Mouse (Mus musculus) neural tube, embryonic 11.5 days (tissue): ENCODE results near the gene Sgsm3. TPM values are rescaled to one million over a fixed set of nuclear protein-coding genes. Genes with fewer than 3 reads are reported as not detected.

Experiments used
- ATAC-seq: fragments of 200-750 bp; cut with Nextera tagmentation; 2 replicates; pipeline ENCODE4 v1.8.0; 2017; ENCODE audit warnings: moderate number of reproducible peaks, mild to moderate bottlenecking, moderate TSS enrichment, moderate library complexity; ENCODE audit not compliant: insufficient read depth, low FRiP score, low TSS enrichment
- DNase-seq: peaks from one replicate; pipeline ENCODE4 v3.0.0-alpha.2; 2015; ENCODE audit warnings: low spot score
- H3K27ac ChIP-seq: fragments of 300-500 bp; sonication (generic); 2 replicates; pipeline ENCODE4 v1.5.1; 2014; ENCODE audit warnings: low read depth, mild to moderate bottlenecking, low read length
- H3K27me3 ChIP-seq: fragments of 300-500 bp; sonication (generic); 2 replicates; pipeline ENCODE4 v1.6.1; 2014; ENCODE audit warnings: mild to moderate bottlenecking, low read length, mixed read lengths; ENCODE audit not compliant: control insufficient read depth, insufficient read depth
- H3K36me3 ChIP-seq: fragments of 300-500 bp; sonication (generic); 2 replicates; pipeline ENCODE4 v1.6.1; 2014; ENCODE audit warnings: mild to moderate bottlenecking, low read length, moderate library complexity, mixed read lengths; ENCODE audit not compliant: control insufficient read depth, insufficient read depth
- H3K4me1 ChIP-seq: fragments of 300-500 bp; sonication (generic); 2 replicates; pipeline ENCODE4 v1.6.1; 2014; ENCODE audit warnings: low read length, mixed read lengths; ENCODE audit not compliant: control insufficient read depth, insufficient read depth
- H3K4me2 ChIP-seq: fragments of 300-500 bp; sonication (generic); 2 replicates; pipeline ENCODE4 v1.6.1; 2014; ENCODE audit warnings: low read depth, mild to moderate bottlenecking, moderate library complexity
- H3K4me3 ChIP-seq: fragments of 300-500 bp; sonication (generic); 2 replicates; pipeline ENCODE4 v1.5.1; 2014; ENCODE audit warnings: low read depth, low read length
- H3K9ac ChIP-seq: fragments of 300-500 bp; sonication (generic); 2 replicates; pipeline ENCODE4 v1.6.1; 2014; ENCODE audit warnings: mild to moderate bottlenecking, low read length
- H3K9me3 ChIP-seq: fragments of 300-500 bp; sonication (generic); 2 replicates; pipeline ENCODE4 v1.6.1; 2016; ENCODE audit warnings: low read length; ENCODE audit not compliant: control insufficient read depth
- WGBS: fragments of 180-500 bp; shearing (Covaris S2); extraction: QIAGEN DNeasy Blood & Tissue Kit; methylation state at CpG from one replicate; pipeline ENCODE4 v1.1.7; 2014; 5-methylcytosine and 5-hydroxymethylcytosine counted together
- polyA plus RNA-seq: library from polyadenylated mRNA; unstranded; fragments of >200 nt; fragmentation: Nextera tagmentation; extraction: Ambion mirVana; gene quantifications from 2 replicates; pipeline ENCODE4 v1.2.1, GENCODE M21; 2014

Gene Sgsm3
- polyA plus RNA-seq, 1 experiment from 2014 or later, result 30.2 TPM

DNA sequence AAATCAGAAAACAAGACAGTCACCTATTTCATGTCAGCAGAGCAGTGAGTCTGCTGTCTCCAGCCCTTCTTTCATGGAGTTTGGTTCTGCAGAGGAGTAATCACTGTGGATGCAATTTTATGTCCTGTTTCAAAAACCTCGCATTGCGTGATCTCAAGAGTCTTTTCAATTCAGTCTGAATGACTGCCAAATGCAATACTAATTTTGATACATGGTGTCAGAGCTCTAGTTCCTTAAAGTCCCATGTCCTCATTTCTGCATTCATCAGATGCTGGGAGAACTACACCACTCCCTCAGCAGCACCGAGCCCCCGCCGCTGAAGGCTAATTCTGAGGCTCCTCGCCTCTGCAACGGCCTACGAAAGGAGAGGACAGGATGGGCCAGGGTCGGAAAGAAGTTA, 46.3 kb downstream of the Sgsm3 start:
- DNase-seq, result no peak
- H3K4me2 ChIP-seq, result no peak overlapping the region
- H3K27me3 ChIP-seq, result no peaks in the 10 kb centered on the region
- no peak overlapping the region for H3K4me3 ChIP-seq
- H3K4me1 ChIP-seq, result no peaks in the 10 kb centered on the region
- H3K36me3 ChIP-seq, result no peaks in the 10 kb centered on the region
- no peaks in the 10 kb centered on the region for H3K9me3 ChIP-seq
- WGBS, result 92% methylated on average over 9 of the region's 9 CpGs
- ATAC-seq, result no peak
- H3K27ac ChIP-seq, result no peak overlapping the region
- no peak overlapping the region for H3K9ac ChIP-seq

DNA sequence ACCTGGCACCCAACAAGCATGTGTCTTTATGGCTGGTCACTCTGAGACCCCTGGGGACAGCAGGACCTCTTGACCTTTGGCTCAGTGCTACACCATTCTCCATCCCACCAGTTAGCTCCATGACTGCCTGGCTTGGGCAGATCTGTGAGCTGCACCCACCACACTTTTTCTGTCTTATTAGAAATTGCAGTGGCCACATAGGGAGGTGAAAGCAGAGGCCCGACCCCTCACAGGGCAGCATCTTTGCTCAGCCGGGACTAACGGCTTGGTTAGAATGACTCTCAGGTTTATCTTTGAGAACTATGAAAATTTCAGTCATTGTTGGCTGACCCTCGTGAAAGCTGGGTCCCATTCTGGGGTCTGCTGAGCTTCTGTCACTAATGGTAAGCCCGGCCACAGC, 49.3 kb downstream of the Sgsm3 start:
- no peak overlapping the region for H3K9ac ChIP-seq

DNA sequence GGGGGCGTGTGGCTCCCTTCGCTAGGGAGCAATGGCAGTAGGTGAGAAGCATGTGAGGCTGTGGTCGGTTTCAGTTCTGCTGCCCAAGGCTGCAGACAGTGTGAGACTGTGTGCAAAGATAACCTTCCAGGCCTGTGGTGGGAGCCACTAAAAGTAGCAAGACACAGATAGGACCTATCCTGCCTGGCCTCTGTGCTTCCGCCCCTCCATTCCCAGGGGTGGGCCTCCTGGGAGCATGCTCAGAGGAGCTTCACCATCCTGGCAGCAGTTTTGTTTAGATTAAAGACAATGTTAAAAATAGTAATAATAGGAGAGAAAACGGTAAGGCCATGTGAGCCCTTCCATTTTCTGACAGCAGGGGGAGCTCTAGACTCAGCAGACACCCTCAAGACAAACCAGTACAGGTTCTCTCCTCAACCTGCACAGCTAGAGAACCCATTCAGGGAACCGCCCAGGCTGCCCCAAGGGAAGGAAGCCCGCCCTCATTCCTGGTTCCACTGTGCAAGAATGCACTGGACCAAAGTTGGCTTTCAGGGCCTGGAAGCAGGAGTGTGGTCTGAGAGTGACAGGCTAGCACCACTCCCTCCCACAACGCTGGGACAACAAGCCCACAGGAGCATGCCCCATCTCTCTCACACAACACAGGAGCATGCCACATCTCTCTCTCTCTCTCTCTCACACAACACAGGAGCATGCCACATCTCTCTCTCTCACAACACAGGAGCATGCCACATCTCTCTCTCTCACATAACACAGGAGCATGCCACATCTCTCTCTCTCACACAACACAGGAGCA, 50.0 kb downstream of the Sgsm3 start:
- peak; percentile 77 for DNase-seq
- H3K27ac ChIP-seq, result no peak overlapping the region
- no peak for ATAC-seq
- no peak overlapping the region for H3K4me2 ChIP-seq
- no peaks in the 10 kb centered on the region for H3K36me3 ChIP-seq
- 40% methylated on average over 8 of the region's 8 CpGs for WGBS
- no peaks in the 10 kb centered on the region for H3K27me3 ChIP-seq
- no peak overlapping the region for H3K9ac ChIP-seq
- H3K4me3 ChIP-seq, result no peak overlapping the region
- H3K9me3 ChIP-seq, result no peaks in the 10 kb centered on the region
- H3K4me1 ChIP-seq, result no peaks in the 10 kb centered on the region

More for the DNA sequence above, 49.3 kb downstream of the Sgsm3 start:
- DNase-seq (no peak), ATAC-seq (no peak)
- WGBS, result 74% methylated on average over 5 of the region's 5 CpGs
- H3K36me3 ChIP-seq, result no peaks in the 10 kb centered on the region
- H3K9me3 ChIP-seq, result no peaks in the 10 kb centered on the region
- no peak overlapping the region for H3K27ac ChIP-seq
- no peaks in the 10 kb centered on the region for H3K27me3 ChIP-seq
- H3K4me3 ChIP-seq, result no peak overlapping the region
- H3K4me1 ChIP-seq, result no peaks in the 10 kb centered on the region
- H3K4me2 ChIP-seq, result no peak overlapping the region

DNA sequence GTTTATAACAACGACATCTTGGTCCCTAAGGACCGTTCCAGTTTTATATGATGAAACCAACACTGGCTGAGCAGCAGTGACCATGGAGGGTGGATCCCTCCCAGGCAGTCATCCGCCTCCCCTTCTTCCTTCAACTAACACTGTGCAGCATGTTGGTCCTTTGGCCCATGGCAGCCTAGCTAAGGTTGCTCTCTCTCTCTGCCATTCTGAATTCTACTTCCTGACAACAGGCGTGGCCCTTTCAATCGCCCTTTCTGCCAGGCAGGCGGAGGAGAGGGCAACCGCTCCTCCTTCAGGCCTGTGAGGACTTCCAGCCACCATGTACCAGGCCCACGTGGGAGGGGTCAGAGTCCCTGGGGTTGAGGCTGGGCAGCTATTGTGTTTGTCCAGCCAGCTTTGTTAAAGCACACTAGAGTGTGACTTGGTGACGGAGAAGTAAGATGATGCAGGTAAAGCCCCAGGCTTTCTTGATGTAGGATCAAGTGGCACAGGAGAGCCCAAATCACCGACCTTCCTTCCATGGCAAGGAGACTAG, 53.4 kb downstream of the Sgsm3 start:
- no peak overlapping the region for H3K27ac ChIP-seq
- H3K4me2 ChIP-seq, result no peak overlapping the region
- no peaks in the 10 kb centered on the region for H3K27me3 ChIP-seq
- H3K9ac ChIP-seq, result no peak overlapping the region
- 0 out of 2 replicates have a peak, but pooled peaks cover 3% of the 10 kb centered on the region for H3K4me1 ChIP-seq
- no peak overlapping the region for H3K4me3 ChIP-seq
- H3K36me3 ChIP-seq, result no peaks in the 10 kb centered on the region
- ATAC-seq (no peak), DNase-seq (no peak)
- 73% methylated on average over 10 of the region's 10 CpGs for WGBS
- no peaks in the 10 kb centered on the region for H3K9me3 ChIP-seq

DNA sequence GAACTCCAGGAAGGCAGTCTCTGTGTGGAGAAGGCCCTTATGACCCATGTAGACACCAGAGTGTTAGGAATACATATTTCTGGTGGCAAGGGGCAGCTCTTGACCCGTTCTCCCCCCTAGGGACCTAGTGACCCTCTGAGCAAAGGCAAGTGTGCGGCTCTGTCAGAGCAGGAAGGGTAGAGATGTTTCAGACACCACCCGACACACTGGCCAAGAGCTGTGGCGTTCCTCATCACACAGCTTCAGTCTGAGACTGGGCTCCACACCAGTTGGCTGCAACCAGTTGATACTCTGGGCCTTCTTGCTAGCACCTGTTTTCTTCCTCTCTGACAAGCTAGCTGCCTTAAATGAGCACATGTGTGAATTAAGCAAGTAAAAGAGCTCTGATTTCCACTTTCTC, 54.0 kb downstream of the Sgsm3 start:
- H3K9me3 ChIP-seq, result no peaks in the 10 kb centered on the region
- no peak overlapping the region for H3K4me3 ChIP-seq
- 80% methylated on average over 4 of the region's 4 CpGs for WGBS
- no peak for DNase-seq
- no peak overlapping the region for H3K4me2 ChIP-seq
- no peak for ATAC-seq
- H3K36me3 ChIP-seq, result no peaks in the 10 kb centered on the region
- H3K27me3 ChIP-seq, result no peaks in the 10 kb centered on the region
- no peak overlapping the region for H3K27ac ChIP-seq
- H3K9ac ChIP-seq, result no peak overlapping the region
- H3K4me1 ChIP-seq, result 0 out of 2 replicates have a peak, but pooled peaks cover 3% of the 10 kb centered on the region

DNA sequence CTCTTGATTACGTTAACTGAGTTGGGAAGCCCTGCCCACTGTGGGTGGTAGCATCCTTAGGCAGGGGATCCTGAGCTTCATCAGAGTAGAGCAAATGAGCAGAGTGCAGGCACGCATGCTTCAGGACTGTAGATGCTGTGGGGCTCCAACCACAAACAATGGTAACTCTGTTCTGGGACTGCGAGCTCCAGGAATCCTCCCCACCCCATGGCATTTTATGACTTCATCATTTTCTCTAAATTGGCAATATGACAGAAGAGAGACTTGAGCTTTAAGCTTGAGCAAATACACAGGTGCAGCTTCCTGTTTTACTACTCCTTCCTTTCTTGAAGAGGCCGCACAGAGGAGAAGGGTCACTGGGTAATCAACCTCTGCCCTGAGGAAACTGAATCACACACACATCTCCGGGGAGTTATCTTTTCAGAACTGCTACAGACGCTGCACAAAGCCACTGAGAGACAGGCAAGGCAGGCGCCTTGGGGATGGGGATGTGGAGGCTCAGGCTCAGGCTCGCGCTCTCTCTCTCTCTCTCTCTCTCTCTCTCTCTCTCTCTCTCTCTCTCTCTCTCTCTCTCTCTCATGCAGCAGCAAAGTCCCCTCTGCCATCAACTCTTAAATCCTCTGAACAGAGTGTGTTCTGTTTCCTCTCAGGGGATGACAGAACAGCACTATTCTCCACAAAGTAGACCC, 55.5 kb downstream of the Sgsm3 start:
- Histone ChIP-seq H3K9me3 (no peaks in the 10 kb centered on the region), H3K4me1 (0 out of 2 replicates have a peak, but pooled peaks cover 3% of the 10 kb centered on the region), H3K4me2 (no peak overlapping the region), H3K9ac (no peak overlapping the region), H3K27me3 (no peaks in the 10 kb centered on the region), H3K4me3 (no peak overlapping the region), H3K27ac (no peak overlapping the region), H3K36me3 (no peaks in the 10 kb centered on the region)
- ATAC-seq, result no peak
- DNase-seq, result no peak
- WGBS, result 44% methylated on average over 9 of the region's 9 CpGs

DNA sequence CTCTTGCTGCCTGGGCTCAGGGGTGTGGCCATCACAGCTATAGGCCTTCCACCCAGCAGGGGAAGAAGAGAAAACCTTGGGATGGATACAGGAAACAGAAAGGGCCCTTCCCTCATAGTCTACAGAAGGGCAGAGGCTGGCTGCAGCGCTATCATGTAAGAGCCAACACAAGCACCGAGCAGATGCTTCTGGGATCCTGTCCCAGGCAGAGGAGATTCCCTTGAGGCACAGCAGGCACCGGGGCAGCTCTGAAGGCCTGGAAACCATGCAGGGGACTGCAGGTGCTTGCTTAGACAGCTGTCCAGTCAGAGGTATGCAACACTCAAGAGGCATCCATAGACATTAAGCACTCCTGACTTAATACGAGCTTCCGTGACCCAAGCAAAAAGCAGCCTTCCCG, 56.6 kb downstream of the Sgsm3 start:
- no peak for DNase-seq
- no peaks in the 10 kb centered on the region for H3K9me3 ChIP-seq
- no peak for ATAC-seq
- H3K9ac ChIP-seq, result no peak overlapping the region
- 0 out of 2 replicates have a peak, but pooled peaks cover 3% of the 10 kb centered on the region for H3K4me1 ChIP-seq
- H3K4me2 ChIP-seq, result no peak overlapping the region
- H3K27me3 ChIP-seq, result no peaks in the 10 kb centered on the region
- H3K36me3 ChIP-seq, result no peaks in the 10 kb centered on the region
- WGBS, result 67% methylated on average over 6 of the region's 6 CpGs
- no peak overlapping the region for H3K4me3 ChIP-seq
- H3K27ac ChIP-seq, result no peak overlapping the region

DNA sequence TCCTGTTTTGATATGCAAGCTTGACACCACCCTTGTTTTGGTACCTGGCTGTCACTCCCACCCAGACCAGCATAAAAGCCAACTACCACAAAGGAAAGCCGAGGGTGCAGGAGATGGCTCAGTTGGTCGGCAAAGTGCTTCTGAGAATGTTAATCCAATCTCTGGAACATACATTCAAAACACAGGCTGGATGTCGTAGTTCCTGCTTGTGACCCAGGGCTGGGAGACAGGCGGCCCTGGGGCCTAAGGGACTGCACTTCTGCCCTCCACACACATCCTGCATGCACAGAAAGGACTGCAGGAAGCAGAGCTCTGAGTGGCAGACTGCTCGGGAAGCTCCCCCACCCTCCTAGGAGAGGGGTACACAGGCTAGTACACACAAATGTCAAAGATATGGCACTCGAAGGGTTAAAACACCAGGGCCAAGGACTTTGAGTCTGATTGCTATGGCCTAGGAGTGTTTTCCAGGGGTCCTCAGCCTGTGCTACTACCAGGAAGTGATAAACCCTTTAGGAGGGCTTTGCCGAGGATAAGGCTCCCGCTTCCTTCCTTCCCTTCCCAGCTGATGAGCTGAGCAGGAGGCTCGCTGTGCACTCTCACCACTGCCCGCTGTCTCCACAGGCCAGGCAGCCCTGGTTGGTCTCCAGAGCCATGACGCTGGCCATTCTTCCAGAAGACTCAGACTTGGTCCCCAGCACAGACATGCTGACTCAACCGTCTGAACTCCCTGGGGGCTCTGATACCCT, 58.0 kb downstream of the Sgsm3 start:
- WGBS, result 69% methylated on average over 12 of the region's 12 CpGs
- no peak overlapping the region for H3K27ac ChIP-seq

More for the DNA sequence above, 58.0 kb downstream of the Sgsm3 start:
- H3K27me3 ChIP-seq, result no peaks in the 10 kb centered on the region
- no peaks in the 10 kb centered on the region for H3K36me3 ChIP-seq
- H3K9ac ChIP-seq, result no peak overlapping the region
- no peak overlapping the region for H3K4me3 ChIP-seq
- no peak overlapping the region for H3K4me2 ChIP-seq
- 0 out of 2 replicates have a peak, but pooled peaks cover 3% of the 10 kb centered on the region for H3K4me1 ChIP-seq
- DNase-seq, result no peak
- ATAC-seq, result no peak
- no peaks in the 10 kb centered on the region for H3K9me3 ChIP-seq
